Comparison of ENCODE assay signal across 8 mouse cellular contexts in genomic region chr17:28648607-28649370, GRCm38 (mm10). TPM values are rescaled to one million over a fixed set of nuclear protein-coding genes. Genes with fewer than 3 reads are reported as not detected.
DNase-seq lines count a peak whose midpoint lies in the region; ATAC-seq and TF ChIP-seq lines count a peak whose summit lies in the region.
"Had no signal": no experiment of that assay in that cellular context is flagged by ENCODE, and none has a peak within 500 bp of the region (broad histone marks: within the 10 kb centered on the region; RNA-seq: fewer than 3 reads in every experiment).

No protein-coding gene starts in this region.

- no peak for ATAC-seq in midbrain, embryonic 14.5 days (ENCODE audit: low FRiP score, low TSS enrichment)
- no peak for ATAC-seq in midbrain, embryonic 15.5 days (replicated peaks)
- no peak for ATAC-seq in kidney, postnatal 0 days (replicated peaks; ENCODE audit: low FRiP score, low read depth)

- H3K36me3 ChIP-seq in midbrain, embryonic 14.5 days (ENCODE audit: control insufficient read depth, insufficient read depth, low read length): no peaks in the 10 kb centered on the region
- no peaks in the 10 kb centered on the region for H3K36me3 ChIP-seq in midbrain, embryonic 15.5 days (replicated peaks)
- no peaks in the 10 kb centered on the region for H3K36me3 ChIP-seq in kidney, postnatal 0 days (ENCODE audit: insufficient read depth, low read length)
- no peaks in the 10 kb centered on the region for H3K36me3 ChIP-seq in splenic B cell, adult 2 months (ENCODE audit: control insufficient read depth, insufficient read depth, low read length, poor library complexity, severe bottlenecking)
- H3K36me3 ChIP-seq: neural tube, embryonic 13.5 days had no signal

- H3K9ac ChIP-seq in midbrain, embryonic 14.5 days (replicated peaks; ENCODE audit: low read length): no peak overlapping the region
- H3K9ac ChIP-seq in midbrain, embryonic 15.5 days: no peak overlapping the region
- no peak overlapping the region for H3K9ac ChIP-seq in kidney, postnatal 0 days (ENCODE audit: low read depth, low read length)
- H3K9ac ChIP-seq: neural tube, embryonic 13.5 days had no signal

- no peaks in the 10 kb centered on the region for H3K9me3 ChIP-seq in midbrain, embryonic 14.5 days (ENCODE audit: control insufficient read depth, low read length)
- no peaks in the 10 kb centered on the region for H3K9me3 ChIP-seq in midbrain, embryonic 15.5 days
- no peaks in the 10 kb centered on the region for H3K9me3 ChIP-seq in kidney, postnatal 0 days (replicated peaks; ENCODE audit: low read length)
- H3K9me3 ChIP-seq: neural tube, embryonic 13.5 days had no signal

- peak; percentile 78 for TF ChIP-seq CTCF in kidney, postnatal 0 days (IDR thresholded peaks at IDR 0.05; ENCODE audit: low read depth)

- H3K4me2 ChIP-seq in midbrain, embryonic 14.5 days (ENCODE audit: low read length): no peak overlapping the region
- H3K4me2 ChIP-seq in midbrain, embryonic 15.5 days: no peak overlapping the region
- H3K4me2 ChIP-seq in kidney, postnatal 0 days (ENCODE audit: low read length): no peak overlapping the region
- H3K4me2 ChIP-seq: neural tube, embryonic 13.5 days had no signal

- WGBS in midbrain, embryonic 14.5 days: 50% methylated on average over 6 of the region's 6 CpGs
- 51% methylated on average over 6 of the region's 6 CpGs for WGBS in midbrain, embryonic 15.5 days
- 44% methylated on average over 6 of the region's 6 CpGs for WGBS in kidney, postnatal 0 days

- peak; percentile 48 for DNase-seq in midbrain, embryonic 14.5 days
- peak; percentile 72 for DNase-seq in T-cell, adult 2 months (ENCODE audit: low spot score)
- peak; percentile 25 to 63 for DNase-seq in cerebellum, postnatal 14 days
- DNase-seq in kidney, postnatal 0 days (ENCODE audit: low spot score): peak; percentile 51
- DNase-seq in lung, postnatal 10 days: peak; percentile 42
- peak; percentile 54 for DNase-seq in splenic B cell, adult 2 months (ENCODE audit: low read depth, low spot score)

- H3K27me3 ChIP-seq in midbrain, embryonic 14.5 days (ENCODE audit: control insufficient read depth, insufficient read depth, low read length): no peaks in the 10 kb centered on the region
- no peaks in the 10 kb centered on the region for H3K27me3 ChIP-seq in midbrain, embryonic 15.5 days (replicated peaks)
- no peaks in the 10 kb centered on the region for H3K27me3 ChIP-seq in kidney, postnatal 0 days (ENCODE audit: insufficient read depth, low read length)
- H3K27me3 ChIP-seq in splenic B cell, adult 2 months (ENCODE audit: control insufficient read depth, insufficient read depth, low read length, poor library complexity, severe bottlenecking): no peaks in the 10 kb centered on the region
- H3K27me3 ChIP-seq: neural tube, embryonic 13.5 days had no signal

- no peak overlapping the region for H3K27ac ChIP-seq in midbrain, embryonic 14.5 days (replicated peaks; ENCODE audit: low read depth, low read length)
- H3K27ac ChIP-seq in midbrain, embryonic 15.5 days: no peak overlapping the region
- no peak overlapping the region for H3K27ac ChIP-seq in kidney, postnatal 0 days
- H3K27ac ChIP-seq: neural tube, embryonic 13.5 days had no signal

- H3K4me3 ChIP-seq in midbrain, embryonic 14.5 days (replicated peaks; ENCODE audit: low read depth, low read length): no peak overlapping the region
- H3K4me3 ChIP-seq in midbrain, embryonic 15.5 days: no peak overlapping the region
- H3K4me3 ChIP-seq in kidney, postnatal 0 days (replicated peaks; ENCODE audit: low read depth, low read length): no peak overlapping the region
- H3K4me3 ChIP-seq: neural tube, embryonic 13.5 days had no signal

- H3K4me1 ChIP-seq in midbrain, embryonic 14.5 days (ENCODE audit: control insufficient read depth, insufficient read depth, low read length): no peaks in the 10 kb centered on the region
- H3K4me1 ChIP-seq in midbrain, embryonic 15.5 days: no peaks in the 10 kb centered on the region
- no peaks in the 10 kb centered on the region for H3K4me1 ChIP-seq in kidney, postnatal 0 days (replicated peaks; ENCODE audit: insufficient read depth, low read length)
- H3K4me1 ChIP-seq: neural tube, embryonic 13.5 days had no signal

RNA-seq across cellular contexts. Expression of gene Srpk1, which starts 26.3 kb away (rescaled TPM):
- 101 and 125 TPM in 2 replicates for polyA plus RNA-seq in midbrain, embryonic 14.5 days (2014; fragmentation: Nextera tagmentation; extraction: Ambion mirVana)
- 88.2 and 91.3 TPM in 2 replicates for polyA plus RNA-seq in midbrain, embryonic 15.5 days (2015; fragmentation: Nextera tagmentation; extraction: Ambion mirVana)
- 79.2 and 85.8 TPM in 2 replicates for polyA plus RNA-seq in kidney, postnatal 0 days (2015; fragmentation: Nextera tagmentation; extraction: Ambion mirVana)

RNA-seq across cellular contexts. Expression of gene Slc26a8, which starts 41.2 kb away (rescaled TPM):
- 1.4 and 1.8 TPM in 2 replicates for polyA plus RNA-seq in midbrain, embryonic 14.5 days (2014; fragmentation: Nextera tagmentation; extraction: Ambion mirVana)
- polyA plus RNA-seq in midbrain, embryonic 15.5 days (2015; fragmentation: Nextera tagmentation; extraction: Ambion mirVana): 1.4 and 1.5 TPM in 2 replicates
- polyA plus RNA-seq in kidney, postnatal 0 days (2015; fragmentation: Nextera tagmentation; extraction: Ambion mirVana): 0.56 and 0.76 TPM in 2 replicates

RNA-seq across cellular contexts. Expression of gene Mapk14, which starts 42.3 kb away (rescaled TPM):
- 26.8 and 32.7 TPM in 2 replicates for polyA plus RNA-seq in midbrain, embryonic 14.5 days (2014; fragmentation: Nextera tagmentation; extraction: Ambion mirVana)
- polyA plus RNA-seq in midbrain, embryonic 15.5 days (2015; fragmentation: Nextera tagmentation; extraction: Ambion mirVana): 27.5 and 27.7 TPM in 2 replicates
- polyA plus RNA-seq in kidney, postnatal 0 days (2015; fragmentation: Nextera tagmentation; extraction: Ambion mirVana): 33.8 and 34.0 TPM in 2 replicates
